Mouse (Mus musculus) c-Kit-positive CD71-positive TER-119-positive erythroid progenitor cells, embryonic 14.5 days (primary cell): ENCODE measurements around the gene Pde8b.

ENCODE experiments used
- DNase-seq: peaks from one replicate; pipeline ENCODE4 v3.0.0-alpha.2; 2013; ENCODE audit warnings: low spot score

Pde8b gene

DNA sequence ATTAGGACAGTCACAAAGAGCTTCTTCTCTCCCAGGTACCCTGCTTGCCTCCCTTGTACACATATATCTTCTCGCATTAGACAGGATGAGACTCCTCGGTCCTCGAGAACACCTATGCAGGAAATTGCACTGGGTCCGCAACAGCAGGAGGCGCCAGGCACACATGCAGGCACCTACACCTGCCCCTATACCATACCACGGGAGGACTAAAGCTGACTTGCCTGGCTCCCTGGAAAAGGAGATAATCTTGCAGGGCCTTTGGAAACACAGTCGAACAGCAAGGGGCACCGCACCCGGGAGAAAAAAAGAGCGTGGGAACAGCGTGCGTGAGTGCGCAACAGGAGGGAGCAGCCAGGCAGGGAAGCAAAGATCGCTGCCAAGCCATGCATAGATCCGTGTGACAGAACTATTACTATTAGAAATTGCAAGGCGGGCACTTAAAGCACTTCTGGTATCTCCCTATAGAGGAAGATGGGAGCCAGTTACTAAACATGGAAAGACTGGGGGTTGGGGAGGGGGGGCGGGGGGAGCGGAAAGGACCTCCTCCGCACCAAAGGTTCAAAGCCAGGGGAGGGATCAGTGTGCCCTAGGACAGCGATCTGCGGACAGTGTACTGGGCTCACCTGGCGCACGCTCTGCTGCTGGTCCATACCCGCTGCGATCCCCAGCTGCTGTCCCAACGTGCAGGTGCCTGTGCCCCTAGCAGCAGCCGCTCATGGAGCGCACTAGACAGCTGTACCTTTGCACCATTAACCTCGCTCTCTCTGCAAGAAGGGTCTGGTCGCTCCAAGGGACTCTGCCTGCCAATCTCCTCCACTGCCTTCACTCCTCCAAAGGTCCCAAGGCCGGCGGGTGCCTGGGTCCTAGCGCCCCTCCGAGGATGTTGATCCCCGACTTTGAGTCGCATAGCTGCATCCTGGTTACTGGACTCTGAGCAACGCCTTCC is at the start of gene Pde8b:
Gene Pde8b (minus strand): TSS at position 826 of the 946 bp plus-strand sequence.
- DNase-seq, result no peak

DNA sequence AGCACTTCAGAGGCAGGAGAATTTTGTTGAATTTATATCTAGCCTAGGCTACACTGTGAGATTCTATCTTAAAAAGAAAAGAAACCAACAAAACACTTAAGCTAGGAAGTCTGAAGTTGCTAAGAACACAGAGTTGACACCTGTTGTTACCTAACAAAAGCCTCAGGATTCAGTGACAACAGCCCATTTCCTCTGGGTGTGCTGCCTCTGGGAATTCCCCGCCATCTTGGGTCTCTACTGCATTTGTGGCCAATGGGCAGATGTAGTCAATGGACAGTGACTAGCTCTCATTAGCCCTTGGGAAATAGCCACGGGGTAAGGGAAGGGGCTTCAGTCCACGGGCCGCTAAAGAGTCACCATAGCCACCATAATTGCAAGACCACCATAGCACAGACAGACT is 41.8 kb upstream of the Pde8b start:
- DNase-seq, result no peak

DNA sequence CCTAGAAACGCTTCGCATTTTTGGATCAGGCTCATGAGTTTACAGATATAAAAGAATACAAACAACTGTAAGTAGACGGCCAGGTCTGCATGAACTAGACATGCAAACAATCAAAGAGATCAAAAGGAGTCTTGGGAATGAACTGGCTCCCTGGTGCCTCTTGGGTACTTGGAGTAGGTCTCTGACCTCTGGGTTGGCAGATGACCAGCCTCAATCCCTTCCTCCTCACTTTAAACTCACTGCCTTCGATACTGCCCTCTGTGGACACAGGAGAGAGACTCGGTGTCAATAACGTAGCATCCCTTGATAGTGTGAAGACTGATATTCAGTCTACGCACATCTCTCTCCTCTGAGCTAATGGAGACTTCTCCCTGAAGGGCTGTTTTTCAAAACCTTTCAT is 37.9 kb upstream of the Pde8b start:
- no peak for DNase-seq

DNA sequence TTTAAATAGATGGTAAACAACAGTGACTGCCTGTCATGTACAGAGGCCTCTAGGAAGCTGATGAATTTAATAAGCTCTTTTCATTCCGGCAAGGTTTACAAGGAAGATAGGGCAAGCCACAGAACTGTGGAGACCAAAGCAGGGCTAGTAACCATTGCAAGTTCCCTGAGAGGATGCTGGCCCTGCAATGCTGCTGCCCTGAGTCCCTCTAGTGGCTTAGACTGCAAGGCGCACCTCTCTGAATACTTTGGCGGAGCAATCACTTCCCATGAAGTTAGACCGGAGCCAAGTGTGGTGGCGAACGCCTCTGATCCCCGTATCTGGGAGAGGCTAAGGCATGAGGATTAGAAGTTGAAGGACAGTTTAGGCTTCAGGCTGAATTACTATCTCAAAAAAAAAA is 36.9 kb upstream of the Pde8b start:
- DNase-seq, result peak; percentile 3

DNA sequence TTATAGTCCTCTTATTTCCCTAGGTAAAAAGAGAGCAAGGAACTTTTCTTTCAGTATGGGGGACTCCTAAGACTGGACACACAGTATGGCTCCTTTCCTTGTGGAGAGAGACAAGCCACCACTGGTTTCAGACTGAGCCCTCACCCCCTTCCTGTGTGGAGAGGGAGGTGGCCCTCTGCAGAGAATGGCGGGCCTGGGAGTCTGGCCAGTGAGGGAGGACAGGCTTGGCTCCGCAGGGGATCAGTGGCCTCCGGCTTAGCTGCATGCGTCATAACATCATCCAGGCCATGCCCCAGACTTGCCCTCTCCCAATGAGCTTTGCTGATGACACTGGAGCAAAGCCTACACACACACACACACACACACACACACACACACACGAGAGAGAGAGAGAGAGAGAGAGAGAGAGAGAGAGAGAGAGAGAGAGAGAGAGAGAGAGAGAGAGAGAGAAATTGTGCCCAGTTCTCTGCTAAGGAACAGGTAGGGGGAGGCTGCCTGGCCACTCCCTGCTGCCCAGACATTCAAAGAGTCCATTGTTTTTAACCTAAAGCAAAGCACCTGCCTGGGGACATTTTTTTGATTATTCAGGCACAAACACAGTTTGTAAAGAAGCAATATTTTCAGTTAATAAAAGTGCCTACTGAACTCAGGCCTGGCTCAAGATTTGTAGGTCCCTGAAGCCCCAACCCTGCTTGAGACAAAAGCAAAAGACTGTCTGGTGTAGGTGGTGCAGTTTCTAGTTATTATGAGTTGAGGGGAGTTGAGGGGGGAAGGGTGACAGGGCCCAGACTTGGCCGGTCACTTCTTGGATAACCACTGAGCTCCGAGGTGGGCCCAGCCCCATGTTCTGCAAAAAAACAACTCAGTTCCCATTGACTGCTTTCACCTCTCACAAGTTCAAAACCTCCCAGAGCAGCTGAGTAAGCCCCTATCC is 31.9 kb upstream of the Pde8b start:
- no peak for DNase-seq

DNA sequence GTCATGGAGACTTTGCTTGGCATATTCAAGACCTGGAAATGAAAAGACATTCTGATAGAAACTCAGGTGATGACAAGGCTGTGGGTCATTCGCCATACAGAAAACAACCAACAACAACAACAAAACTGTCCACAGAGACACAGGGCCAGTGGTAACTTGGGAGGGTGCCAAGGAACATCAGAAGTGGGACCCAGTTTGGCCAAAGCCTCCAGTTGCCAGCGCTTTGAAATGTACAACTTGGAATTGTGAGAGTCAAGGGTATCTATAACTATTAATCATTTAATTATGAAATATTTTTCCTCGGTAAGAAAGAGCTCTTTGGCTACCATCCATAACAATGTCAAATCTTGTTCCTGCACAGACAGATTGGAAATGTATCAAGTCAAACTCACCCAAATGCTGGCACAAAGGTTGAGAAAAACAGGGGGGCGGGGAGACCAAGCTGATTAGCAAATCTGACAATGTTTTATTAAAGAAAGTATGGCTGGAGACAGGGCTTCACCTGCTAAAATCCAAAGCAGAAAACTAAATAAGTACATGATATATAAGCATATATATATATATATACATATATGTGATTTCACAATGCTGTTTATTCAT is 28.4 kb upstream of the Pde8b start:
- DNase-seq, result no peak

DNA sequence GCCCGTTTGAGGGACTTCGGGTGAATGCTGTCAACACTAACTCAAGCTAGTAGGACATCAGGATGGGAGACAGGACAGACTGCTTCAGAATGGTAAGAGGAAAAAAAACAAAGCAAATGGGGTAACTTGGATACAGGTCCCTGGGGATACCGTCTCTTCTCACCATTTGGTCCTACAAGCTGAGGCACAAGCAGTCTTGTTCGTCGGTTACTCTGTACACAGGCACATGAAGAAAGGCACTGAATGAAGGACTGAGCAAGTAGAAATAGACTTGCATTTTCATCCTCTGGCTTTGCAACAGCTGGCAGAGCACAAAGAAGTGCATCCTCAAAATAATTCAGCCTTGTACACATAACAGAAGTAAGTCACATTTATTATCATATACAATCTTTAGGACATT is 14.6 kb upstream of the Pde8b start:
- DNase-seq, result no peak

DNA sequence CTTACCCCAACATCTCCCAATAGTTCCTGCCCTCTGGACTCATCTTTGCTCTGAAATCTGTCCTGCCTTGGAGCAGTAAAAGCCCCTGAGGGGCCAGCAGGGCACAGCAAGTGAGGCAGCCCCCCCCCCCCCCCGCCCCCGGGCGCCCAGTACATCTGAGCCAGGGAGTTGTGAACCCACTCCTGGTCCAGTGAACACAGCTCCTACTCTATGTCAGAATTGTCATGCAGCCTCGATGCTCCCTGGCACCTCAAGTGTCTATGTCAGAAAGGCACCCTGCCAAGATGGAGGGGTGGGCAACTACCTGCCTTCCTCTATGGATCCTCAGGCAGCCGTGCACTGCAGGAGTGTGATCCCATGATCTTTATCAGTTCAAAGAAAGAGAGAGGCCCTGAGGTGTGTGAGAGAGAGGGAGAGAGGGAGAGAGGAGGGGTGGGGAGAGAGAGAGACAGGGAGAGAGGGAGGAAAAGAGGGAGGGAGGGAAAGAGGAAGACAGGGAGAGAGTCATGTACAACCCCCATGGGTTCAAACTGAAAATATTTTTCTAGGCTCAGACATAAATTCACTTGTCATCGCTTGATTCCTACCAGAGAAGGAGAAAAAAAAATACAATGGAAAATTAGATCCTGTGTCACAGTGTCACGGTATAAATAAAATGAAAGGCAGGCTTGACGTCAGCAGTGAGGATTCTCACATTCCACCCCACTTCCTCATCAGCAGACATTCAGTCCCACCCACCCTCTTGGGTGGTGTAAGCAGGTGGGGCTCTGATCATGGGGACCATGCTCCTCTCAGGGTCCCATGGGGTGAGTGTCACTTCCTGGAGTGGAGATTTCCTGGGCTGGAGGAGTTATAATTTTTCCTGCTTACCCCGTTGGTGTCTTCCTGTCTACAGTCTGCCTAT is 11.0 kb upstream of the Pde8b start:
- DNase-seq, result no peak

DNA sequence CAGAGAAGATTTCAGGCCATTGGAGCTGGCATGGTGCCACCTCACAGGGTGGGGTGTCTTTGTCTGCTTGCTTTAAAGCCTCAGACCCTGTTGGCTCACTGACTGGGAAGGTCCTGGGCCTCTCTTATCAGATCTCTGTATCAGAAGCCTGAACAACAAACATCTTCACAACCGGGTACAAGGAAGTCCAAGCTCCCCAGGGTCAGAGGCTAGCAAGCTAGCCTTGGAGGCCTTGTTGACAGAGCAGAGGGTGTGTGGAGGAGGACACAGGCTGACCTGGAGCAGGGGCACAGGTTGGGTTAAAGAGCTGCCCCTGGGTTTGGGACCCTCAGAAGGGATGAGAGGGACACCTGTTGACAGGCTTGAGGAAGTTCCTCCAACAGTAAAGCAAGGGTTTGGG is 10.3 kb upstream of the Pde8b start:
- no peak for DNase-seq

DNA sequence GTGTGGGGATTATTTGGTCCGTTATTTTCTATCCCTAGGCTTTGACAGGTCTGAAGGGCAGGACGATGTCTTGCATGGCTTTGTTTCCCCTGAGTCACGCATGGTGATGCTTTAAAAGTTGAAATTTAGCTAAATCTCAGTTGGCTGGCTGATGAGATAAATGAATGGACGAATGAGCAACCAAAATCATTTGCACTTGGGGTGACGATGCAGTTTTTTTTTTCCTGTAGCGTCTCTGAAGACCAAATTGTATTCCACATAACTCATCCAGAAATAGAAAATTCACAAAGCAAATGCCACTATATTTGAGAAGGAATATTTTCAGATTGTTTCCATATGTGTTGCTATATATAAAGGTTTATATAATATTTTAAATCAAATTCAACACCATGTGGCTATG is 6.9 kb upstream of the Pde8b start:
- no peak for DNase-seq

DNA sequence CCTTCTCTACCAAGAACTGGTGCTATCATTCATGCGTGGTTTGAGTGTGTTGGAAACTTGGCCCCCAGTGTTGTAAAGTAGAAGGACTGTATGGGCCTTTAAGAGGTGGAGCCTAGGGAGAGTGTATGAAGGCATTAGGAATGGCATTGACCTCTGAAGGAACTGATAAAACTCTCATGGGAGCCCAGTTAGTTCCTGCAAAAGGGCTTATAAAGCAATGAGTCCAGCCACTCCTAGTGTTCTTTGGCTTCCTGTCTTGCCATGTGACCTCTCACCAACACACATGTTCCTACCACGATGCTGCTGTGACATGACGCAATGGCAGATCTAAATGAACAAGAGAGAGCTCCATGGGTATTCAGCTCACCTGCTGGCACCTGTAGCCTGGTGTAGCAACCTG is 4.9 kb upstream of the Pde8b start:
- DNase-seq, result no peak

DNA sequence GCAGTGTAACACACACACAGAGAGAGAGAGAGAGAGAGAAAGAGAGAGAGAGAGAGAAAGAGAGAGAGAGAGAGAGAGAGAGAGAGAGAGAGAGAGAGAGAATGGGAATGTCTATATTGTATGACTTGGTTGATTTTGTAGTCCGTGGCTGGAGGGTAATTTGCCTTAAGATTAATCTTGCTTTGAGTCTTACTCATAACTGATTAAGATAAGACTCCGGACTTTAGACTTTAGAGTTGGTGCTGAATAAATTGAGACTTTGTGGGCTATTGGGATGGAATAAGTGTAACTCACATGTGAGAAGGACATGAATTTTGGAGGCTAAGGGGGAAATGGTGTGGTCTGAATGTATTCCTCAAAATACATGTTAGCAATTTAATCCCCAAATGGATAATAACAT is 7.1 kb downstream of the Pde8b start:
- no peak for DNase-seq

DNA sequence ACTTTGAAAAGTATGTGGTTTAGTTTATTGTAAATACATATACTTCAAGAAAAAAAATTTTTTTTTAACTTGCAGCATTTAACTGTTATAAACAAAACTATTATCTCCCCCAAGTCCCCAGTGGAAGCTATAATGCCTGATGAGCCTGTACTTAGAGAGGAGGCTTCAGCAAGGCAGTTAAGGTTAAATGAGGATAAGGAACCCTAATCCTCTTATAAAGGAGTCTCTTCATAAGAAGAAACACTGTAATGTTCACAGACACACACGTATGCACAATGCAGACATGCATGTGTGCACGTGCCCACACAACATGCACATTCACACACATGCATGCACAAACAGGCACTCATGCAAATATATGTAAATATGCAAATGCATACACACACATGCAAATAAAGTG is 12.6 kb downstream of the Pde8b start:
- DNase-seq, result no peak

DNA sequence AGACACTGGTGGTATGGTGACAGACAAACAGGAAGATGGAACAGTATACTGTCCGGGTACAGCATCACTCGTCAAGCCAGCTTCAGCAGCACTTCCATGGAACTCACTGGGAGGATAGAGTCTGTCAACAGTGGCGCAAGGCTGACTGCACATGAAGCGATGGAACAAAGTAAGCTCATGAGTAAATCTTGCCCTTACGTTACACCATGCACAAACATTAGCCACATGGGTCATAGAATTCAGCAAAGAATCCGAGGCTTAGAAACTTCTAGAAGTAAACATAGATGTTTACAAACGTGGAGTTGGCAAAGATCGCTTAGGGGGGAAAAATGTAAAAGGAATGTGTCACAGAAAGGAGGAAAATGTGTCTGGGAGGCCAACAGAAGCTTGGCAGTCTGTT is 14.9 kb downstream of the Pde8b start:
- no peak for DNase-seq

DNA sequence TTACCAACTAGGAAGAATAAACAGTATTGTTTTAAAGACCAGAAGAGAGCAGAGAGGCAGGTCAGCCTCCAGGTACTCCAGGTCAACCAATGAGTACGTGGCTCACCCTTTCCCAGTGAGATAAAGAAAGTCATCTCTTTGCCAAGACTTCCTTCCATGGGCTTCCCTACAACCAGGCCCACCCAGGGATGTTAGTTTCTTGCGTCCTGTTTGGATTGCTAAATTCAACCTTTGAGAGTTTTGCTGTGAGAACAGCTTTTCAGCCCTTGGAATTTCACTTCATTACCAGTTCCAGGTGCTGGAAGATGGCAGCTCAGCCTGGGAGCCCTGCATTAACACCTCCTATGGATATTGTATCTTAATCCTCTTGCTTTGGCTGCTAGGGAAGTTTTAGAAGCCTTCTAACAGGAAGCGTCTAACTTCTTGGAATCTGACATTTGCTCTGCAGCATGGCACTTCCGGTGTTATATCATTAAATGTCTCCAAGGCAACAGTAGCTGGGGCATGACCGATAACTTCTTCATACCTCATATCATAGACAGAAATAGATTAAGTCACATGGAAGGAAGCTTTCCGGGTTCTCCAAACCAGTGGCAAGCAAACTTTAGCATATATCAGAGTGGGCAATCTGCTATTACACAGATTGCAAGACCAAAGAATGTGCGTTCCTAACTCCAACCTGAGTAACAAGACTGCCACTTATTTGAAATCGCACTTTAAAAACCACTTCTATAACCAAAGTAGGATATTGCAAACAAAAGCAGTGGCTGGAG is 18.6 kb downstream of the Pde8b start:
- DNase-seq, result no peak

DNA sequence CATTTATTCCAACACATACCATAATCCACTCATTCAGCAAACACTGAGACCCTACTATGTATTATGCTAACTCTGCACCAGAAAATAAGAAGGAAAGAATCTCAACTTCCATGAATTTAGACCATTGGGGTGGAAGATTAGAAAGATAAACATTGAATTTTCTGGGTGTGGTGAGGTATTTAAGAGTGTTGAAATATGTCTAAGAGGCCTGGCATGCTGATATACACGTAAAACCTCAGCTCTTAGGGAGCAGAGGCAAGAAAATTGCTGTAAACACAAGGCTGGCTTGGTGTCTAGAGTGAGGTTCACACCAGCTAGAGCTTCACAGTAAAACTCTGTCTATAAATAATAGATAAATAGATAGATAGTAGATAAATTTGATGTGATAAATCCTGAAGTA is 19.8 kb downstream of the Pde8b start:
- no peak for DNase-seq

DNA sequence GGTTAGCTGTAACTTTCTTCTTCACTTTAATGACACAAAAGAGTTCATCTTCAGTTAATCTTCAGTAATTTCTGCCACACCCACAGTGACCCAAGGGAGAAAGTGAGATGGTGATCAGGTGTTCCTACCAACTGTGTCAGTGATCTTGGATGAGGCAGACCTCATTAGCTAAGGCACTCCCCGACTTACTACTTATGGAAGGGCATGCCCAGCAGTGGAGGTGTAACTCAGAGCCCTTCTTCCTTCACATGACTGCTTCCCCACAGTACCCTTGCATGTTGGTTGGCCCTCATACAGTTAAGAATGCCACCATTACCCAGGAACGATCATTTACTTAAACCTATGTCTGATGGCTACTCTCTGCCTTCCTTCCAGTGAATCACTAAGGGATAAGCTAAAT is 25.6 kb downstream of the Pde8b start:
- no peak for DNase-seq

DNA sequence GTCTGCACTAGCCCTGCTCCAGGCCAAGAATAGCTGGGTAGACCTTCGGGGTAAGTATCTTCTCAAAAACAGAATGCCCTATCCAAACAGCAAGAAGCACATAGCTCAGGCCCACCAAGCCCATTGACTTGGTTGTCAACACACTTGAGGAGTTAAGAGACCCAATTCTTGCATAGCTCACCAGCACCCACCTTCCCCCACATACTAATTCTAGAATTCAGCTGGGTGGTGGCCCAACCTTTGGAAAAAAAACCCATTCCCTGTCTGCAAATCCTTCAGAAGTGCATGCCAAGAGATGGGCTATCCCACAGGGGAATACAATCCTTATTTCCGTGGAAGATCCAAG is 26.7 kb downstream of the Pde8b start:
- no peak for DNase-seq

DNA sequence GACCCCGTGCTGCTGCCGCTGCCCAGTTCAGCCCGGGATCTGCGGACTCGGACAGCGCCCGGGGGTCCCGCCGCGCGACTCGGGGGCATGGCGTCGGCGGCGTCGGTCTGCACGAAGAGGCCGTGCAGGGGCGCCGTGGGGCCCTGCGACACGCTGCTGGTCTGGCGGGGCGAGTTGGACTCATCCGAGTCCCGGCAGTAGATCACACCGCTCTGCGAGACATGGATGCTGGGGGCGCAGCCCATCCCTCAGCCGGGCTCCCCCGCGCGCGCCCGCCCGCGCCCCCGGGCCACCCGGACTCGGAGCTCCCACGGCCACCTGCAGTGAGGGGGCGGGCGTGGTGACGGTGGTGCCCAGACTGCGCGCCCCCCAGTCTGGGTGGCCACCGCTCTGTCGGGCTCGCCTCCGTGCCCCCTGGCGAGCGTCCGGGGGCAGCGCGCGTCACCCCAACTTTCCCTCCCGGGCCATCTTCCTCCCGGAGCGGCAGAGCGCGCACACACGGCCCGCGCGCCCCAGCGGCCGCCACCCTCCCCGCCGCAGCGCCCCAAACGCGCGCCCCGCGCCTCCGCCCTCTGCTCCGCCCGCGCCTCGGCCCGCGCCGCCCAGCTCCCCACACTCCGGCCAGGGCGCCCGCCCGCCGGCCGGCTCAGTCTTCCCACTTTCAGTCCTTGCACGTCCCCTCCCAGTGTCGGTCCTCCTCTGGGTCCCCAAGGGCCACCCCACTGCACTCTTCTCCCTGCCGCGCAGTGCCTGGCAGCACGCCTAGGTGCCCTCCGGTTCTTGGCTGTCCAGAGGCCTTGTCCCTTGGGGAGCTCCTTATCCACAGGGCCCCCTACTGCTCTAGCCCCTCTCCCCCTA is 27.3 kb downstream of the Pde8b start:
- DNase-seq, result no peak
